Mouse (Mus musculus) adrenal gland, adult 8-10 months (tissue): ENCODE data around the gene Car2. TPM values are rescaled to one million over a fixed set of nuclear protein-coding genes. Genes with fewer than 3 reads are reported as not detected.

Experiments used
- DNase-seq: peaks from one replicate; pipeline ENCODE4 v3.0.0; 2022
- total RNA-seq, 4 experiments: library from RNA; stranded (reverse); gene quantifications; 2 replicates each; pipeline ENCODE4 v1.2.4; 2022

The Car2 gene
- total RNA-seq, 4 experiments from 2014 or later = 35.8 to 53.9 (median 43.2) TPM

- no peak for DNase-seq
Observed at GRCm38 (mm10) chr3:14879293-14879692, 6.8 kb upstream of the Car2 start.

DNA sequence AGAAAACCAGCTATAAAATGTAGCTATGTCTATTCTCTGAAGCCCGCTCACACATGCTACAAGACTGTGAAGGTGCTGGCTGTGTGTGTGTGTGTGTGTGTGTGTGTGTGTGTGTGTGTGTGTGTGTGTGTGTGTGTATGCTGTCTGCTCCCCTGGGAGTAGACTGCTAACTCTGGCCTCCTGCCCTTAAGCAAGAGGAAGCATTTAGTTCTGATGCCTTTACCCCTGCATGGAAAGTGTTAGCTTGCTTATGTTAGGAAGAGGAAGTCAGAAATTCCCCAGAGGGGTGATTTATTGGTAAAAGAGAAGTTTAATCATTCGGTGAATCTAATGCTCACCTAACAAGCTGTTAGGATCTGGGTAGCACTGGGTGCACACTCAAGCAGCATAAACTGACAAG, 5.8 kb upstream of the Car2 start:
- no peak for DNase-seq

GRCm38 (mm10) chr3:14882005-14882404, 4.1 kb upstream of the Car2 start:
- no peak for DNase-seq

- no peak for DNase-seq
Observed at GRCm38 (mm10) chr3:14882756-14883155, 3.3 kb upstream of the Car2 start.

DNA sequence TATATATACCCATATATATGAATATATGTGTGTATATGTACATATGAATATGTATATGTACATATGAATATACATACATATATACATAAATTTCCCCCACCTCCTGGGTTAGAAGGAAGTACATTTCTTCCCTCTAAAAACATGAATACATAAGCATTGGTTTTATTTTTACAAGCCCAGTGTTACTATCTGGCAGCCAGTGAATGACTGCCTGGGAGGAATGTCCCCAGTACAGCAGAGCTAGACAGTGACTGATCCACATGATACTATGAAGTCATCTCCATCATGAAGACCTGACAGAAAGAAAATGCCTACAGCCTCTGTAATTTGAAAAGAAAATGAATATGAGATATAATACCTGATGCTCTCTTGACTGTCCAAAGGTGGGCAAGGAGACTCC, 1.2 kb upstream of the Car2 start:
- DNase-seq = no peak

DNA sequence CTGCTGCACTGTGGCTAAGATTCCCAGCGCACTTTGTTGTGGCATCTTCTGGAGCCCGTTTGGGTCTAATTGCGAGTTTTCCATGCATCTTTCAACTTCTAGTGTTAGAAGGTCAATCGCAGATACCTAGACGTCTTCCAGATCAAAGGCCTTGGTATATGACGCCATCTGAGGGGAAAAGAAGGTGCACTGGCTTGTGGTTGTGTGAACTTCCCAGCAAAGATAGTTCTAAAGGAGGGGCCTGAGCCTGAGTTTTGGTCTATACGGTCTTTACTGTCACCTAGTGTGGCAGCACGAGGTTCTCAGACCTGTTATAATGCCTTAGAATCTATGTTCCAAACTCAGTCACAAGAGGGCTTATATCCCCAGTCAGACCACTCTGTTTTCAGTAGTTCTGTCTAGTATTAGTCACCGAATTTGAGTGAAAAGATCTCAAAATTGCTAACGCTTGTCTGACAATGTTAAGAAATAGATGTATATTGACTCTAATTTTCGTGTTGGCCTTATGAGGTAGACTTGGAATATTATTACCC, 1.1 kb downstream of the Car2 start:
- no peak for DNase-seq

GRCm38 (mm10) chr3:14887686-14888295, 1.7 kb downstream of the Car2 start:
- no peak for DNase-seq

DNA sequence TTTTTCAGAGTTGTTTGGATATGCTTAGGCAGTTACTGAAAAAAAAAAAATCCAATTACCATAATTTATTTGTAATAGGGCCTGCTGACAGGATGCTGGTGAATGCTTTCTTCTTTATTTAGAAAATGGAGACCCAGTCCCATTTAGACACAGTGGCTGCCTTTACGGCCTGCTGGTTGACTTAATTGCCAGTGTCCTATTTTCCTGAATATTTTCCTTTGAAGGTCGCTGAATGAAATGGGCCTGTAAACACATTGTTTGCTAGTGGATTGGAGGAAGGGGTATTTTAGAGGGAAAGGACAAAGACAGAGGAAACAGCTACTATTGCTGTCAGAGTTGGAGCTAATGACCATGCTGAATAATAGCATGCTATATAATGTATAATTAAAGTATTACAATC, 2.5 kb downstream of the Car2 start:
- DNase-seq = no peak

DNA sequence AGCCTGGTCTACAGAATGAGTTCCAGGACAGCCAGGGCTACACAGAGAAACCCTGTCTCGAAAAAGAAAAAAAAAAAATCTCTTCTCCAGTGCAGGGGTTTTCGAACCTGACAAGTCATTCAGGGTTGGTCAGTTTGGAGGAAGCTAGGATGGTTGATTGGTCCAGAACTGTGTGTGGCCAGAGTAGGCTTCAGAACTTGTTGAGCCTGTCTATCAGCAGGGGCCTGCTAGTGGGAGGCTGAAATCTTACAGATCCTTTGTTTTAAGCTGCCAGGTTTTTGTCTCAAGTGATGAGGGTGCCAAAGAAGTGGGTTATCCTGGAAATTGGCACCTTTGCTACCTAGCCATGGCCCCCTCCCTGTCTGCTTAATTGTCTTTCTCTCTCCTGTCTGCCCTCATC, 3.0 kb downstream of the Car2 start:
- DNase-seq = no peak

DNA sequence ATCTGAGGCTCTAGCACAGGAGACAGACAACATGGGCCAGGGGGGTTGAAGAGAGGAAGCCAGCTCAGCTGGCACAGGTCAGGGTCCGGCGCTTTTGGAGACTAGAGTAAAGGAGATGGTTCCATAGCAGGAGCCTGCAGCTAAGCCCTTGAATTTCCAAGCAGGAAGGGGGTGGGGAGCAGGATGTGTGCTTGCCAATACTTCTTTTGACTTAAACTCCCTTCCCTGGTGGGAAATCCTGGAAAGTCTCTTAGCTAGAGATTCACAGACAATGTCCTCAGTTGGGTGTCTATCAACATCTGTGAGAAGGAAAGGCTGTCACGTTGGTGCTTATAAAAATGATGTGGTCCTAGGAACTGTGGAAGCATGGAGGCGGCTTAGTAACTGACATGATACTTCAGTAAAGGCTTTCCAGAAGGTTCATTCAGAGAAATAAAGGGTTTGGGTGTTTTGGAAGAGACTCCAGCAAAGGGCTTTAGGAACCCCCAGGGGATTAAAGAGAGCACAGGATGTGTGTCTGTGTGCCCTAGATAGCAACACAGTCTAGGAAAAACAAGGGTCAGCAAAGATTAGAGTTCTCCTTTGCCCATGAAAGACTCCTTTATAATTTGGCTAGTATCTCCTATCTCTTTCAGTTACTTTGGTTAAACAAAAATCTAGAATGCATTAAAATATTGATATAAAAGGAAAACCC, 3.8 kb downstream of the Car2 start:
- no peak for DNase-seq

DNA sequence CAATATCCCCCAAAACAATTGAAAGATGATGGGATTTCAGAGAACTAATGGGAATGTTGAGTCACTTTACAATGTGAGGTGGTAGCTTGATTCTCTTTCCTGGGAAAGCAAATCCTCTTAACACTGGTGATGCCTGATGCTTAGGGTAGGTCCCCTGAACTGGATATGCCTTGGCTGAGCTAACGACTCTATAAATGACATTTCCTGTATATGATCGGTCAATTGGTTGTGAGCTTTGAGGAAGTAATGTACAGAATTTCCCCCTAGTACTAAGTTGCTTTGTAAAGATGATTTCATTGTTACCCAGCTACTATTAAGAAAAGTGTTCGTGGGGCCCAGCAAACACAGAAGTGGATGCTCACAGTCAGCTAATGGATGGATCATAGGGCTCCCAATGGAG, 6.9 kb downstream of the Car2 start:
- no peak for DNase-seq

DNA sequence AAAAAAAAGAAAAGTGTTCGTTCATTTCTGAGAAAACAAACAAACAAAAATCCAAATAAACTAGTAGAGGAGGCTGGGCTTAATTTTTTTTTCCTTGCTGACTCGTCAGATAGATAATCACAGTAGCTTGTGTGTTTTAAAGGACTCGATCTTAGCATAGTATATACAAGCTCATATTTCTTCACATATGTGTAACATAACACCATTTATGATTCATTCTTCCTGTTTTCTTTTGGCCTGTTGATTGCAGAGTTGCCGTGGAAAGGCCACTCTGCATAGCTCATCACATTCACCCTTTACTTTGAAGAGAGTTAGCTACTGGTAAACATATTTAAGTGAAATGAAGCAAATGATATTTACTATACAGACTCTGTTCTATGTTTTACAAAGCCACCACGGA, 7.6 kb downstream of the Car2 start:
- no peak for DNase-seq

DNA sequence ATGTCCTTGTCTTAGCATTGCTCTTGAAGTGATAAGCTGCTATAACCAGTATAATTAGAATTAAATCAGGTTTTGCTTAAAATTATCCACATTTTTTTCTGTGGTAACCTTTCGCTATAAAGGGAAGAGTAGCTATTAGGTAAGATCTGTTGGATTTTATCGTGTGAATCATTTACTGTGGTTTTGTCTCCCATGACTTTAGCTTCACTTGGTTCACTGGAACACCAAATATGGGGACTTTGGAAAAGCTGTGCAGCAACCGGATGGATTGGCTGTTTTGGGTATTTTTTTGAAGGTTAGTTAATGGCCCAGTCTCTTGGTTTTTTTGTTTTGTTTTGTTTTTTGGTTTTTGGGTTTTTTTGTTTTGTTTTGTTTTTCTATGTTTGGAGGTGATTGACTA, 9.3 kb downstream of the Car2 start:
- no peak for DNase-seq

DNA sequence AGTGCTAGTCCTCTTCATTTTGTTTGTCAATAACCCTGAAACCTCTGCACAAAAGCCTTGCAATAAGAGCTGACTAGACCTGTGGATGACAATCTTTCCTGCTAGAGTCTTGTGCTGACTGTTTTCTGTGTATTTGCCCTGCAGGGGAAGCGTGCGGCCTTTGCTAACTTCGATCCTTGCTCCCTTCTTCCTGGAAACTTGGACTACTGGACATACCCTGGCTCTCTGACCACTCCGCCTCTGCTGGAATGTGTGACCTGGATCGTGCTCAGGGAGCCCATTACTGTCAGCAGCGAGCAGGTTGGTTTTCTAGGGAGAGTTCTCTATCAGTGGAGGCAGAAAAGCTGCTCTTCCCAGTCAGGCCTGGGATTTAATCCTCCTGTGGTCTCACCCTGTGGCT, 11.7 kb downstream of the Car2 start:
- no peak for DNase-seq

DNA sequence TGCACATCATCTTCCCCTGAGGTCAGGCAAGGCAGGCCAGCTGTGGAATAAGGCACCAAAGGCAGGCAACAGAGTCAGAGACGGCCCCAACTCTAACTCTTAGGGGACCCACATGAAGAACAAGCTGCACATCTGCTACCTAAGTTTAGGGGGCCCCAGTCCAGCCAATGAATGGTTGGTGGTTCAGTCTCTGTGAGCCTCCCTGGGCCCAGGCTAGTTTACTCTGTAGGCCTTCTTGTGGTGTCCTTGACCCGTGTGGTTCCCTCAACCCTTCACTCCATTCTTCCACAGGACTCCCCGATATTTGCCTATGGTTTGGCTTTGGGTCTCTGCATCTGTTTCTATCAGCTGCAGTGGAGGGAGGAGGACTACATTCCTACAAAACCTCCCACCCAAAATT, 17.3 kb downstream of the Car2 start:
- DNase-seq = no peak

DNA sequence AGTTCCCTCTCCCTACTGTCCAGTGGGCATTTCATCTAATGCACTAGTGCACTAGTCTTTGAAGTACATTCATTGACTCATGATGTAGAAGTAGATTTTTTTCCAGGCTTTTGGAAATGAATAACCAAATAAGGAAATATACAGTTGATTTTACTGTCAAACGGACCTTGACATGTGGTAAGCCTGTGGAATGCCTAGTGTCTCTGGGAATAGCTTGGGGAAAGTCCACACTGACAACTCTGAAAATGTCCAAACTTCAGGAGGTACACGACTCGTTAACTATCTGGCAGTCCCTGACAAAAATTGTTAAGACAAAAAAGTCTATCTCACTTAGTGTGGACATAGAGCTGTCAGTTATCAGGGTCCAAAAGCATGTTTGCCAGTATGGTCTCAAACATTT, 18.1 kb downstream of the Car2 start:
- no peak for DNase-seq

DNA sequence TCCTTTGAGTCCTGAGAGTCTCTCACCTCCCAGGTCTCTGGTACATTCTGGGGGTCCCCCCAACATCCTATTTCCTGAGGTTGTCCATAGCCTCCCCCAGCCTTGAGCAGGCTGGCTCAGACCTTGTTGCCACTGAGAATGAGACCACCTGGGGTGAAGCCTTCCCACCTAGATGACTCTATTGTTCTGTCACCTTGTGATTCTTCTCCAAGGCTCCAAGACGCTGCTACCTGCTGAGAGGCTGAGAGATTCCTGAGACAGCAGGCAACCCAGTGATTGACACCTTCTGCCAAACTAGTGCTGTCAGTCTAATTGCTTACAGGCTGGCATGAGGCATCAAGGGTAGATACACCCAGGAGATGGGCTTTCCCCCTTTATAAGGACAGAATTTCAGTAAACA, 21.2 kb downstream of the Car2 start:
- no peak for DNase-seq

- no peak for DNase-seq
Observed at GRCm38 (mm10) chr3:14911992-14912582, 26.0 kb downstream of the Car2 start.

DNA sequence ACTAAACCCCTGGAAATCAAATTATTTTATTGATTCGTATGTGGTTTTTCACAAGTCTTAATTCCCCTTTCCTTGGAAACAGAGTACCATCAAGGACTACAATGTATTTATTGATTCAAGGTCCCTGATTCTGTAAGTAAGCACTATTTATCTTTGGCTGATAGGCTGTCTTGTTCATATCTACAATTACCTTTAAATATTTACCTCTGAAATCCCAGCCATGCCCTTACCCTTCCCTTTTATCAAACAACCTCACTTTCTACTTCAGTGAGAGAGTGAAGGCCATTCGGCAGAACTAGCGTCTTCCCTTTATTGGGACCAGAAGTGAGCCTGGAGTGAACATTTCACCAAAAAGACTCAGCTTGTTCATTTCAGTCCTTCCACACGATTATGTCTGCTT, 27.7 kb downstream of the Car2 start:
- DNase-seq = no peak

GRCm38 (mm10) chr3:14915355-14915754, 29.3 kb downstream of the Car2 start:
- no peak for DNase-seq

DNA sequence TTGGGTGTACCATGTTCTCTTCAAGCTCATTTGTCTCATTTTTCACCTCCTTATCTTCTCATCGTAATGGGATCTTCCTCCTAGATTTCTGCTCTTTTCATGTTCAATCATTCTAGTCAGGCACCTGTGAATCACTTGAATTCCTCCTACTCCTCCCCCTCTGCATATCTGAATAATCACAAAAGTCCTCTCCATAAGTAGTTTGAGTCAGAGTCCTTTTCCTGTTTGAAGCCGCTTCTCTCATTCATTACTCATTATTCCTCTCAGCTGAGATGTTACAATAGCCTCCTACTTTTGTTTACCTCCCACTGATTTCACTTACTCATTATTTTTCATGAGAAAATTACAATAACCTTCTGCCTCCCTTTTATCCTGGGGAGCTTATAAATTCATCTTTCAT, 31.2 kb downstream of the Car2 start:
- DNase-seq = no peak

GRCm38 (mm10) chr3:14944706-14945105, 58.6 kb downstream of the Car2 start:
- DNase-seq = no peak

DNA sequence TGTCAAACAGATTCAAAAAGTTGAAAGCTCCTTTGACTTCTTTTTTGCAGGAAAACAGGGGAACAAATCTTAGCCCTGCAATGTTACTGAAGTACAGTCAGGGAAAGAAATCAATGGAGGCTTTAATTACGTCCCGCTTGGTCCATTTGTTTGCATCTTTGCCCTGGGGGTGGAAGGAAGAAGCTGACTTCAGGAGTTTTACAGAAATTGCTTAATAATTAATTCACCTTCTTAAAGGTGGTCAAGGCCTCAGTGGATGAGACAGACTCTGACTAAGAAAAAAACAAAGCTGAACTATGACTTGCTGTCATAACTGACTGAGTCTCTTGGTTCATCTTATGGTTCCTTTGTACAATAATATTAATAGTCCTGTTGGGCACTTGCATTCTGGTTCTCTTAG, 59.6 kb downstream of the Car2 start:
- no peak for DNase-seq
